Mouse (Mus musculus): ENCODE results near the gene Fdx1.

DNA sequence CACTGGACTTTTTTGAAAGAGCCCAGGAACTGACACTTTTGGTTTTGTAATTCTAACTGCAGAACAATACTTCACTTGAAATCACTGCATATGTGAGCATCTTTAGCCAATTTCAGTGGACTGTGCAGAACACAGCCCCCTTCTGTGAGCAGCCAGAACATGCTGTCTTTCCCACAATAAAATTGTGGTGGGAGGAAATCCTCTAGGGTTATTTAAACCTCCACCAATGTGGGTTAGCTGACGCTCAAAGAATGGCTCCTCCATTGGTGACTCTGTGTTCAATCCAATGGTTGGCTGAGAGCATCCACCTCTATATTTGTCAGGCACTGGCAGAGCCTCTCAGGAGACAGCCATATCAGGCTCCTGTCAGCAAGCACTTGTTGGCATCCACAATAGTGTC lies 28.7 kb downstream of the Fdx1 start:
- TF ChIP-seq EP300 (IDR thresholded peaks at IDR 0.05; ENCODE audit: low read depth): no peak
- TF ChIP-seq CTCF (IDR thresholded peaks at IDR 0.05; ENCODE audit: low read depth): no peak
